Mouse (Mus musculus) C2C12 (cell line): Measurements from ENCODE around the gene Lingo3.

Experiments
- CTCF ChIP-seq: IDR thresholded peaks from one replicate; pipeline ENCODE4 v1.5.1; 2011; ENCODE audit not compliant: control insufficient read depth, insufficient read depth, insufficient read length
- FOSL1 ChIP-seq: IDR thresholded peaks from one replicate; pipeline ENCODE4 v1.8.0; 2011; ENCODE audit warnings: mild to moderate bottlenecking, low read length; ENCODE audit not compliant: poor library complexity, insufficient read depth, severe bottlenecking
- MAX ChIP-seq: IDR thresholded peaks from one replicate; pipeline ENCODE4 v1.6.1; 2011; ENCODE audit warnings: mild to moderate bottlenecking, control low read depth

- TF ChIP-seq CTCF: no peak
- no peak for TF ChIP-seq MAX
- TF ChIP-seq FOSL1: no peak
Measured at GRCm38 (mm10) chr10:80802996-80803395, 40.8 kb downstream of the Lingo3 start.
